Mouse (Mus musculus): ENCODE results near the gene Serpinb8. TPM values are rescaled to one million over a fixed set of nuclear protein-coding genes. Genes with fewer than 3 reads are reported as not detected.

The Serpinb8 gene
- polyA plus RNA-seq, 1 experiment from 2014 or later, result 0.12 TPM

DNA sequence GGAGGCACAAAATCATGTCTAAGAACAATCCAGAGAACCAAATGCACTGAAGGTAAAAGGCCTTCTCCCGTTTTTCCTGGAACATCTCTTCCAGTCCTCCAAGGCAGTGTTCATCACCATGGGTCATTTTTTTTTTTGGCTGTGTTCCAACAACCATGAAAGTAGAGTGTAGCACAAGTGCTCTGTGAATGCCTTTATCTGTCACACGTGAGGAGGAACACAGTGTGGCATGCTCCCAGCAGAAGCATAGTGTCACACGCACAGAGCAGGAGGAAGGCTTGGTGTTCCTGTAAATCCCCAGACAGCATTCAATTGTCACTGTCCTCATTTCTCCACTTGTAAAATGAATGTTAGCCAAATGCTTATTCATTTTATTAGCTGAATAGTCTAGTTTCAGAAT lies 2.8 kb downstream of the Serpinb8 start:
- no peak overlapping the region for H3K9ac ChIP-seq (replicated peaks)
- H3K9me3 ChIP-seq (ENCODE audit: low read length), result no peaks in the 10 kb centered on the region
- ATAC-seq (no peak), DNase-seq (no peak)
- H3K4me2 ChIP-seq (ENCODE audit: low read depth, low read length), result no peak overlapping the region
- no peaks in the 10 kb centered on the region for H3K36me3 ChIP-seq (replicated peaks; ENCODE audit: insufficient read depth, low read length)
- TF ChIP-seq CTCF (IDR thresholded peaks at IDR 0.05; ENCODE audit: low read depth), result no peak
- no peak for TF ChIP-seq EP300 (IDR thresholded peaks at IDR 0.05; ENCODE audit: low read depth)
- H3K4me1 ChIP-seq (ENCODE audit: insufficient read depth), result no peaks in the 10 kb centered on the region
- no peaks in the 10 kb centered on the region for H3K27me3 ChIP-seq (ENCODE audit: insufficient read depth, low read length)
- 64% methylated on average over 3 of the region's 3 CpGs for WGBS (ENCODE audit: insufficient replicate concordance)
- H3K4me3 ChIP-seq (ENCODE audit: low read depth, low read length), result no peak overlapping the region
- H3K27ac ChIP-seq (ENCODE audit: low read depth), result no peak overlapping the region

DNA sequence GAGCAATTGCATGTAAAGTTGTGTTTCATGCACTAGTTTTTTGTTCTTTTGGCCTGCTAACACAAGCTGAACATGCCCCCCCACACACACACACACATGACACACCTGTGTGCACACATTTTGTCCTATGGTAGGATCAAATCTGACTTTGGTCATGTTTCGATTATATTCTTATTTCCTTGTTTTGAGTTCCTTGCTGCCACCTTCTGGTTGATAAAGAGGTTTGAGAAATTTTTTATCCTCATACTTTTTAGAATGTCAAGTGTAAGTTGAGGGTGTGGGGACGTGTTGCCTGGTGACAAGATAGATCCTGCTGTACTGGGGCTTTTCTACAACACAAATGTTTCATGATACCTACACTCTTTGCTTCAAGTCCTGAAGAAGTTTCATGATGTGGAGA lies 3.7 kb downstream of the Serpinb8 start:
- 49% methylated on average over 2 of the region's 2 CpGs for WGBS (ENCODE audit: insufficient replicate concordance)
- DNase-seq (no peak), ATAC-seq (no peak)

DNA sequence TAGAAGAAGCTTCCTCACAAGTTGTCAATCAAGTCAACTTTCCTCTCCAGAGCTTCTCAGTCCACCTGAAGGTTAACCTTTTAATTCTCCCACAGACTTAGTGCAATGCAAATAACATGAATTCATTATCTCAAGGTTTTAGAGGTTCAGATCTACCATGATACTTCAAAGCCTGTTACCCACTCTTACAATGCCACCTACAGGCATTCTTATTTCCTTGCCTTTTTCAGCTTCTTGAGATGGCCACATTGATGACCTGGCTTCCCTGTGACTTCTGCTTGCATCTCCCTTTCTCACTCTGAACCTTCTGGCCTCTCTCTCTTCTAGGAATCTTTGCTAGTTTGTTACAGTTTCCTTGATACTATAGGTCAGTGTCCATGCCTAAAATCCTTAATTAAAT lies 7.1 kb downstream of the Serpinb8 start:
- Histone ChIP-seq H3K9ac (replicated peaks) (no peak overlapping the region), H3K27me3 (ENCODE audit: insufficient read depth, low read length) (no peaks in the 10 kb centered on the region), H3K4me1 (ENCODE audit: insufficient read depth) (no peaks in the 10 kb centered on the region), H3K9me3 (ENCODE audit: low read length) (no peaks in the 10 kb centered on the region), H3K4me2 (ENCODE audit: low read depth, low read length) (no peak overlapping the region), H3K4me3 (ENCODE audit: low read depth, low read length) (no peak overlapping the region), H3K27ac (ENCODE audit: low read depth) (no peak overlapping the region), H3K36me3 (replicated peaks; ENCODE audit: insufficient read depth, low read length) (no peaks in the 10 kb centered on the region)
- ATAC-seq (no peak), DNase-seq (no peak)
- no peak for TF ChIP-seq CTCF (IDR thresholded peaks at IDR 0.05; ENCODE audit: low read depth)
- TF ChIP-seq EP300 (IDR thresholded peaks at IDR 0.05; ENCODE audit: low read depth), result no peak

More for the DNA sequence above, 3.7 kb downstream of the Serpinb8 start:
- H3K4me3 ChIP-seq (ENCODE audit: low read depth, low read length), result no peak overlapping the region
- TF ChIP-seq CTCF (IDR thresholded peaks at IDR 0.05; ENCODE audit: low read depth) (no peak), EP300 (IDR thresholded peaks at IDR 0.05; ENCODE audit: low read depth) (no peak)
- H3K27ac ChIP-seq (ENCODE audit: low read depth), result no peak overlapping the region
- no peaks in the 10 kb centered on the region for H3K27me3 ChIP-seq (ENCODE audit: insufficient read depth, low read length)
- H3K36me3 ChIP-seq (replicated peaks; ENCODE audit: insufficient read depth, low read length), result no peaks in the 10 kb centered on the region
- no peaks in the 10 kb centered on the region for H3K4me1 ChIP-seq (ENCODE audit: insufficient read depth)
- no peaks in the 10 kb centered on the region for H3K9me3 ChIP-seq (ENCODE audit: low read length)
- H3K4me2 ChIP-seq (ENCODE audit: low read depth, low read length), result no peak overlapping the region
- no peak overlapping the region for H3K9ac ChIP-seq (replicated peaks)

GRCm38 (mm10) chr1:107598476-107598875 lies 8.7 kb downstream of the Serpinb8 start:
- H3K4me3 ChIP-seq (ENCODE audit: low read depth, low read length), result no peak overlapping the region
- no peaks in the 10 kb centered on the region for H3K36me3 ChIP-seq (replicated peaks; ENCODE audit: insufficient read depth, low read length)
- ATAC-seq, result no peak
- TF ChIP-seq EP300 (IDR thresholded peaks at IDR 0.05; ENCODE audit: low read depth) (no peak), CTCF (IDR thresholded peaks at IDR 0.05; ENCODE audit: low read depth) (peak; percentile 58)
- H3K9me3 ChIP-seq (ENCODE audit: low read length), result no peaks in the 10 kb centered on the region
- no peak overlapping the region for H3K27ac ChIP-seq (ENCODE audit: low read depth)
- H3K27me3 ChIP-seq (ENCODE audit: insufficient read depth, low read length), result no peaks in the 10 kb centered on the region
- no peaks in the 10 kb centered on the region for H3K4me1 ChIP-seq (ENCODE audit: insufficient read depth)
- no peak for DNase-seq
- H3K4me2 ChIP-seq (ENCODE audit: low read depth, low read length), result no peak overlapping the region
- no peak overlapping the region for H3K9ac ChIP-seq (replicated peaks)

- no peak for TF ChIP-seq CTCF (IDR thresholded peaks at IDR 0.05; ENCODE audit: low read depth)
- TF ChIP-seq EP300 (IDR thresholded peaks at IDR 0.05; ENCODE audit: low read depth), result no peak
- ATAC-seq, result no peak
- H3K4me2 ChIP-seq (ENCODE audit: low read depth, low read length), result no peak overlapping the region
- no peaks in the 10 kb centered on the region for H3K27me3 ChIP-seq (ENCODE audit: insufficient read depth, low read length)
- no peaks in the 10 kb centered on the region for H3K4me1 ChIP-seq (ENCODE audit: insufficient read depth)
- H3K27ac ChIP-seq (ENCODE audit: low read depth), result no peak overlapping the region
- H3K4me3 ChIP-seq (ENCODE audit: low read depth, low read length), result no peak overlapping the region
- DNase-seq, result no peak
- no peaks in the 10 kb centered on the region for H3K36me3 ChIP-seq (replicated peaks; ENCODE audit: insufficient read depth, low read length)
- 33% methylated on average over 1 of the region's 1 CpGs for WGBS (ENCODE audit: insufficient replicate concordance)
- H3K9ac ChIP-seq (replicated peaks), result no peak overlapping the region
- no peaks in the 10 kb centered on the region for H3K9me3 ChIP-seq (ENCODE audit: low read length)
Observed at GRCm38 (mm10) chr1:107608942-107609341, 19.1 kb downstream of the Serpinb8 start.

DNA sequence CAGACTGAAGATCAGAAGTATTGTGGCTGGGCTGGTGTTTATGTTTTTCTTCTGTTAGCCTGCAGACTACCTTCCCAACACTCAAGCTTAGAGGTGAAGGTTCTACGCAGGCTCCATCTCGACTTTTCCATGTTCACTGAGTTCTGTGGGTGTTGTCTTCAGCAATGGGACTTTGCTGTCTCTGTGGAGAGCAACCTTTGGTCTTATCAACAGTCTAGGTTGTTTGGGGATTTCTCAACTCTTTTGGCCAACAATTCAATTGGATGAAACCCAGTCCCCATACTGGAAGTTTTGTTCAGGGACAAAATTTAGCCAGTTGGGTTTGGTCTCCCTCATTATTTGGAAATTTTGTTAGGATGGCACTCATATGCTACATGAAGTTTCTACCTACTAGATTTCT lies 24.3 kb downstream of the Serpinb8 start:
- H3K36me3 ChIP-seq (replicated peaks; ENCODE audit: insufficient read depth, low read length), result no peaks in the 10 kb centered on the region
- TF ChIP-seq CTCF (IDR thresholded peaks at IDR 0.05; ENCODE audit: low read depth), result no peak
- no peak for TF ChIP-seq EP300 (IDR thresholded peaks at IDR 0.05; ENCODE audit: low read depth)
- ATAC-seq (peak; percentile 72), DNase-seq (no peak)
- no peak overlapping the region for H3K27ac ChIP-seq (ENCODE audit: low read depth)
- H3K27me3 ChIP-seq (ENCODE audit: insufficient read depth, low read length), result no peaks in the 10 kb centered on the region
- H3K4me1 ChIP-seq (ENCODE audit: insufficient read depth), result no peaks in the 10 kb centered on the region
- no peaks in the 10 kb centered on the region for H3K9me3 ChIP-seq (ENCODE audit: low read length)
- no peak overlapping the region for H3K9ac ChIP-seq (replicated peaks)
- H3K4me3 ChIP-seq (ENCODE audit: low read depth, low read length), result no peak overlapping the region
- H3K4me2 ChIP-seq (ENCODE audit: low read depth, low read length), result no peak overlapping the region
- WGBS (ENCODE audit: insufficient replicate concordance), result 67% methylated on average over 2 of the region's 2 CpGs

DNA sequence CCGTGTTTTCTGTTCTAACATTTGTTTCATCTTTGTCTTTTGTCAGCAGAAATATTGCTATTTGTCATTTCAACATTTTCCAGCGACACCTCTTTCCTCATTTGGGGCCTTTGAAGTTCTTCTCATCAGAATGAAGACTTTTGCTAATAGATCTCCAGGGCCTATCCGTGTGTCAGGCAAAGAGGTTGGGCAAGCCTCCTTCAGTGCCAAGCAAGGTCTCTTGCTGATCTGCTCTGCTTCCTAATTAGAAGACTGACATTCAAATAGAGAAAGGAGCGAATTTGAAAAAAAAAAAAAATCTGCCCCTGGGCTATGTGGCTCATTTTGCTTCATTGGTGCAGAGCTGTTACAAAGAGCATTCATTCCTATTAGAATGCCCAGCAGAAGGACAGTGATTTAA lies 32.2 kb downstream of the Serpinb8 start:
- no peaks in the 10 kb centered on the region for H3K36me3 ChIP-seq (replicated peaks; ENCODE audit: insufficient read depth, low read length)
- WGBS (ENCODE audit: insufficient replicate concordance), result 58% methylated on average over 4 of the region's 4 CpGs
- no peaks in the 10 kb centered on the region for H3K27me3 ChIP-seq (ENCODE audit: insufficient read depth, low read length)
- TF ChIP-seq CTCF (IDR thresholded peaks at IDR 0.05; ENCODE audit: low read depth), result no peak
- TF ChIP-seq EP300 (IDR thresholded peaks at IDR 0.05; ENCODE audit: low read depth), result no peak
- no peaks in the 10 kb centered on the region for H3K4me1 ChIP-seq (ENCODE audit: insufficient read depth)
- H3K4me2 ChIP-seq (ENCODE audit: low read depth, low read length), result no peak overlapping the region
- no peak overlapping the region for H3K4me3 ChIP-seq (ENCODE audit: low read depth, low read length)
- no peak overlapping the region for H3K9ac ChIP-seq (replicated peaks)
- no peak overlapping the region for H3K27ac ChIP-seq (ENCODE audit: low read depth)
- ATAC-seq, result no peak
- H3K9me3 ChIP-seq (ENCODE audit: low read length), result no peaks in the 10 kb centered on the region
- no peak for DNase-seq
